Mouse (Mus musculus): ENCODE data around the gene Ten1. TPM values are rescaled to one million over a fixed set of nuclear protein-coding genes. Genes with fewer than 3 reads are reported as not detected.

The Ten1 gene
- polyA plus RNA-seq, 1 experiment from 2014 or later, result 22.8 TPM

DNA sequence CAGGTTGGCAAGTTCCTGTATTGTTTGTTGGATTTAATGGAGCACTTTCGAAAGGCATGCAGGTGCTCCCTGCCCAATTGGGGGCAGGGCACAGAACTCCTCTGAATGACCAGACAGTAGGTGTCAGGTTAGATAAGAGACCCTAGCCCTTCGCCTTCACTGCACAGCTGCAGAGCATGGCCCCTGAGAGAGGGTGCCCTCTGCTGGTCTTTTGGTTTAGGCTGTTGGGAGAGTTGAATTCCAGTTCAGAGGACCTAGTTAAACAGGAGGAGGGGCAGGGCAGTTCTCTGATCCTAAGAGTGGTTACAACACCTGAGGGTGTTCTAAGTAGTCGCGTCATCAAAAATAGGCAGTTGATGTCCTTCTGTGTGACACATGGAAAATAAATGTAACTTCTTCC lies 21.2 kb downstream of the Ten1 start:
- DNase-seq, result peak; percentile 78
- Histone ChIP-seq H3K9ac (replicated peaks) (no peak overlapping the region), H3K4me1 (ENCODE audit: insufficient read depth) (peaks cover 27% of the 10 kb centered on the region), H3K27me3 (ENCODE audit: insufficient read depth, low read length) (peaks cover 29% of the 10 kb centered on the region), H3K36me3 (replicated peaks; ENCODE audit: insufficient read depth, low read length) (no peaks in the 10 kb centered on the region), H3K9me3 (ENCODE audit: low read length) (no peaks in the 10 kb centered on the region), H3K4me2 (ENCODE audit: low read depth, low read length) (no peak overlapping the region), H3K4me3 (ENCODE audit: low read depth, low read length) (no peak overlapping the region), H3K27ac (ENCODE audit: low read depth) (peak overlapping the region; percentile 92)
- WGBS (ENCODE audit: insufficient replicate concordance), result 11% methylated on average over 4 of the region's 4 CpGs
- TF ChIP-seq CTCF (IDR thresholded peaks at IDR 0.05; ENCODE audit: low read depth) (peak; percentile 87), EP300 (IDR thresholded peaks at IDR 0.05; ENCODE audit: low read depth) (no peak)
- ATAC-seq, result peak; percentile 22

DNA sequence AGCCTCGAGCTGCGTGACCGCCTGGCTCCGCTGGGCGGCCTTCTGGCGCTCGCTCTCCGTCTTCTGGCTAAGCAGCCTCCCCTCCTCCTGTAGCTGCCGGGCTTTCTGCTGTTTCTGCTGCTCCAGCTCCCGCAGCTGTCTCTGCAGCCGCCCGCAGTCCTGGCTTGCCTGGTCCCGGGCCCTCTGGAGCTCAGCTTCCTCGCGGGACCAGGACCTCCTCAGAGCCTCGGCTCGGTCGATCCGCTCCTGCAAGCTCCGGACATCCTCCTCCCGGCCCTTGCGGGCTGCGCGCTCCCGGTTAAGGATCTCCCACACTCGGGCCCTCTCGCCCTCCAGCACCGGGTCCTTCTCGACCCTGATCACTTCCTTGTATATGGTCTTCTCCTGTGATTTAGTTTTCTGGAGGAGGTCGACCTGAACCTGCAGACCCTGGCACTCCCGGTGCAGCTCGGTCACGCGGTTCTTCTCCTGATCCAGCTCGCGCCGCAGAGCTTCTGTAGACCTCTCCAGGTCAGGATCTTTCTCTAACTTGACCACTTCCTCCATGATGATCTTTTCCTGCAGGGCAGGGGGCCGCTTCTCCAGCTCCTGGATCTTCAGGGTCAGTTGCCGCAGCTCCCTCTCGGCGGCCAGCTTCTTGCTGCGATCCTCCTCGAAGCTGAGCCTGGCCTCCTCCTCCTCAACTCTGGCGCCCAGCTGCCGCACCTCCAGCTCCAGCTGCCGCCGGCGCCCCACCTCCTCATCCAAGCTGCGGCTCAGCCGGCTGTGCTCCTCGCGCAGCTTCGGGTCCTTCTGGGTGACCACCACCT lies 23.5 kb downstream of the Ten1 start:
- ATAC-seq (no peak), DNase-seq (peak; percentile 26)
- H3K9me3 ChIP-seq (ENCODE audit: low read length), result no peaks in the 10 kb centered on the region
- peak overlapping the region; percentile 59 for H3K4me2 ChIP-seq (ENCODE audit: low read depth, low read length)
- H3K27me3 ChIP-seq (ENCODE audit: insufficient read depth, low read length), result peaks cover 29% of the 10 kb centered on the region
- H3K9ac ChIP-seq (replicated peaks), result peak overlapping the region; percentile 6; the same call in 1 of the 2 replicates
- peaks cover 27% of the 10 kb centered on the region for H3K4me1 ChIP-seq (ENCODE audit: insufficient read depth)
- no peak overlapping the region for H3K27ac ChIP-seq (ENCODE audit: low read depth)
- H3K36me3 ChIP-seq (replicated peaks; ENCODE audit: insufficient read depth, low read length), result no peaks in the 10 kb centered on the region
- H3K4me3 ChIP-seq (ENCODE audit: low read depth, low read length), result peak overlapping the region; percentile 19
- no peak for TF ChIP-seq EP300 (IDR thresholded peaks at IDR 0.05; ENCODE audit: low read depth)
- TF ChIP-seq CTCF (IDR thresholded peaks at IDR 0.05; ENCODE audit: low read depth), result no peak
- WGBS (ENCODE audit: insufficient replicate concordance), result 11% methylated on average over 53 of the region's 53 CpGs

DNA sequence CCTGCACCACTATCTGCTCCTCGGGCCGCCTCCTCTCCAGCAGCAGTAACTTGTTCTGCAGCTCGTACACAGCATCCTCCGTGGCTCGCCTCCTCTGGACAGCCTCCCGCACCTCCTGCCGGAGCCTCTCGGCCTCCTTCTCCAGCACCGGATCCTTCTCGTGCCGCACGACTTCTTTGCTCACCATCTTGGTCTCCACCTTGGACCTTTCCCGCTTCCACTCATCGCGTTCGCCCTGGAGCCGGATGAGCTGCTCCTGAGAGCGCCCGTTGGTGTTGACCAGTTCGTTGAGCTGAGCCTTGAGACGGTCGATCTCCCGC lies 24.0 kb downstream of the Ten1 start:
- H3K27ac ChIP-seq (ENCODE audit: low read depth), result no peak overlapping the region
- 16% methylated on average over 23 of the region's 23 CpGs for WGBS (ENCODE audit: insufficient replicate concordance)
- peaks cover 27% of the 10 kb centered on the region for H3K4me1 ChIP-seq (ENCODE audit: insufficient read depth)
- peak overlapping the region; percentile 6; the same call in 1 of the 2 replicates for H3K9ac ChIP-seq (replicated peaks)
- no peaks in the 10 kb centered on the region for H3K36me3 ChIP-seq (replicated peaks; ENCODE audit: insufficient read depth, low read length)
- H3K4me2 ChIP-seq (ENCODE audit: low read depth, low read length), result peak overlapping the region; percentile 59
- H3K9me3 ChIP-seq (ENCODE audit: low read length), result no peaks in the 10 kb centered on the region
- no peak for TF ChIP-seq CTCF (IDR thresholded peaks at IDR 0.05; ENCODE audit: low read depth)
- TF ChIP-seq EP300 (IDR thresholded peaks at IDR 0.05; ENCODE audit: low read depth), result no peak
- DNase-seq (peak; percentile 18), ATAC-seq (no peak)
- peak overlapping the region; percentile 19 for H3K4me3 ChIP-seq (ENCODE audit: low read depth, low read length)
- peaks cover 29% of the 10 kb centered on the region for H3K27me3 ChIP-seq (ENCODE audit: insufficient read depth, low read length)

DNA sequence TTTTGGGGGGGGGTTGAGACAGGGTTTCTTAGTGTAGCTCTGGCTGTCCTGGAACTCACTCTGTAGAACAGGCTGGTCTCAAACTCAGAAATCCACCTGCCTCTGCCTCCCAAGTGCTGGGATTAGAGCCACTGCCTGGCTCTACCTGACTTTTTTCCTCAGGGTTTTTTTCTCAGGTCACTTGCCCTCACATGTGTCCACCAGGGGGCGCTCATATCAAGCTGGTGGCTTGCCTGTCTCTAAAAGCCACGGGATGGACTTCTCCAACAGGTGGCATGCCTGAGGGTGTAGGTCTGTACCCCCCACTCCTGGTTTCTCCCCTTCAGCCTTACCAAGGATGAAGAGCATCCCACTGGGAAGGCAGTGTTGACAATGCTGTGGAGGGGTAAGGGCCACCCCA lies 27.8 kb downstream of the Ten1 start:
- H3K9me3 ChIP-seq (ENCODE audit: low read length), result no peaks in the 10 kb centered on the region
- H3K4me3 ChIP-seq (ENCODE audit: low read depth, low read length), result no peak overlapping the region
- H3K9ac ChIP-seq (replicated peaks), result no peak overlapping the region
- H3K4me2 ChIP-seq (ENCODE audit: low read depth, low read length), result no peak overlapping the region
- peak; percentile 92 for DNase-seq
- WGBS (ENCODE audit: insufficient replicate concordance), result 0% methylated on average over 2 of the region's 2 CpGs
- no peaks in the 10 kb centered on the region for H3K36me3 ChIP-seq (replicated peaks; ENCODE audit: insufficient read depth, low read length)
- H3K27me3 ChIP-seq (ENCODE audit: insufficient read depth, low read length), result peaks cover 25% of the 10 kb centered on the region
- H3K4me1 ChIP-seq (ENCODE audit: insufficient read depth), result no peaks in the 10 kb centered on the region
- H3K27ac ChIP-seq (ENCODE audit: low read depth), result no peak overlapping the region
- ATAC-seq, result peak; percentile 59
- TF ChIP-seq CTCF (IDR thresholded peaks at IDR 0.05; ENCODE audit: low read depth) (peak; percentile 94), EP300 (IDR thresholded peaks at IDR 0.05; ENCODE audit: low read depth) (no peak)

DNA sequence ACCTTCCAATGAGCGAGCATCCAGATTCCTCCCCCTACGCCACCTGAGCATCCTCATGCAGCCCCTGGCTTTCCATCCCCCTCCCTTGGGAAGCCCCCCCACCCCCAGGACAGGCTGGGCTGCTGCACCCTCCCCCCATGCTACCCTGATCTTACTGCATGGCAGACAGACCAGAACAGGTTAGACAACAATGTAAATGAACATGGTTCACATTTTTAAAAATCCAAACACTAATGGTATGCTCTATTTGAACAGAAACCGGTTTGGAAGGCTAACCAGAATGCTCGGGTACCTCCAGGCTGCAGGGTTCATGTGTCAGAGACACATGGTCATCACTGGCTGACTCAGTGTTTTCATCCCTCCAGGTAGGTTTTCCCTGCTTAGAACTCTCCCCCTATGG lies 30.0 kb downstream of the Ten1 start:
- H3K4me2 ChIP-seq (ENCODE audit: low read depth, low read length), result no peak overlapping the region
- H3K9me3 ChIP-seq (ENCODE audit: low read length), result no peaks in the 10 kb centered on the region
- ATAC-seq, result no peak
- H3K9ac ChIP-seq (replicated peaks), result no peak overlapping the region
- no peak overlapping the region for H3K4me3 ChIP-seq (ENCODE audit: low read depth, low read length)
- no peaks in the 10 kb centered on the region for H3K4me1 ChIP-seq (ENCODE audit: insufficient read depth)
- H3K27ac ChIP-seq (ENCODE audit: low read depth), result no peak overlapping the region
- no peaks in the 10 kb centered on the region for H3K36me3 ChIP-seq (replicated peaks; ENCODE audit: insufficient read depth, low read length)
- 75% methylated on average over 4 of the region's 4 CpGs for WGBS (ENCODE audit: insufficient replicate concordance)
- TF ChIP-seq CTCF (IDR thresholded peaks at IDR 0.05; ENCODE audit: low read depth) (no peak), EP300 (IDR thresholded peaks at IDR 0.05; ENCODE audit: low read depth) (no peak)
- DNase-seq, result no peak
- H3K27me3 ChIP-seq (ENCODE audit: insufficient read depth, low read length), result peaks cover 2% of the 10 kb centered on the region

DNA sequence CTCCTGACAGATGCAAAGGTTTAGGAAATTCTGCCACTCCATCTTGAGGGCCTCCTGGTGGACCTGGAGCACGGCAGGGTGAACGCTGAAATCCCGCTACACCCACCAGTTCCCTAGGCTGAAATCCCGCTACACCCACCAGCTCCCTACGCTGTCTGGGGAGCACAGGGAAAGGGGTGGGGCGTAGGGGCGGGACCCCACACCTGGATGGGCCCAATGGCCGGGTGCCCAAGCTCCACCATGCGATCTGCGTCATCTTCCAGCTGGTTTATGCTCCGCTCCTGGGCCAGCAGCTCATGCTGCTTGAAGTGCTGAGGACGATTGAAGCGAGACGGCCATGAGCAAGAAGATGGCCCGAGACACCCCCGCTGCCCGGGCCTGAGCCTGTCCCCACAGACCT lies 33.8 kb downstream of the Ten1 start:
- no peak overlapping the region for H3K9ac ChIP-seq (replicated peaks)
- no peaks in the 10 kb centered on the region for H3K9me3 ChIP-seq (ENCODE audit: low read length)
- no peak overlapping the region for H3K4me2 ChIP-seq (ENCODE audit: low read depth, low read length)
- peak; percentile 16 for DNase-seq
- no peak for ATAC-seq
- H3K4me1 ChIP-seq (ENCODE audit: insufficient read depth), result no peaks in the 10 kb centered on the region
- H3K27ac ChIP-seq (ENCODE audit: low read depth), result no peak overlapping the region
- TF ChIP-seq EP300 (IDR thresholded peaks at IDR 0.05; ENCODE audit: low read depth), result no peak
- no peak for TF ChIP-seq CTCF (IDR thresholded peaks at IDR 0.05; ENCODE audit: low read depth)
- no peaks in the 10 kb centered on the region for H3K27me3 ChIP-seq (ENCODE audit: insufficient read depth, low read length)
- H3K4me3 ChIP-seq (ENCODE audit: low read depth, low read length), result no peak overlapping the region
- H3K36me3 ChIP-seq (replicated peaks; ENCODE audit: insufficient read depth, low read length), result no peaks in the 10 kb centered on the region
- WGBS (ENCODE audit: insufficient replicate concordance), result 49% methylated on average over 17 of the region's 17 CpGs
